Comparison of ENCODE assay signal across 25 mouse cellular contexts in genomic region chr3:116816674-116817215, GRCm38 (mm10). TPM values are rescaled to one million over a fixed set of nuclear protein-coding genes. Genes with fewer than 3 reads are reported as not detected.
DNase-seq lines count a peak whose midpoint lies in the region; ATAC-seq and TF ChIP-seq lines count a peak whose summit lies in the region.
"Had no signal": no experiment of that assay in that cellular context is flagged by ENCODE, and none has a peak within 500 bp of the region (broad histone marks: within the 10 kb centered on the region; RNA-seq: fewer than 3 reads in every experiment).

No protein-coding gene starts in this region.

- no peaks in the 10 kb centered on the region for H3K27me3 ChIP-seq in heart, postnatal 0 days (ENCODE audit: control insufficient read depth, insufficient read depth, low read length)
- H3K27me3 ChIP-seq in lung, embryonic 14.5 days (ENCODE audit: insufficient read depth, low read length): no peaks in the 10 kb centered on the region
- H3K27me3 ChIP-seq: embryonic facial prominence, embryonic 15.5 days; heart, embryonic 15.5 days; hindbrain, embryonic 12.5 days; Patski had no signal

- peaks cover 17% of the 10 kb centered on the region; the same call in 1 of the 2 replicates for H3K4me1 ChIP-seq in heart, postnatal 0 days (ENCODE audit: control insufficient read depth, insufficient read depth)
- H3K4me1 ChIP-seq in lung, embryonic 14.5 days (ENCODE audit: insufficient read depth): peaks cover 4% of the 10 kb centered on the region; the same call in 1 of the 2 replicates
- H3K4me1 ChIP-seq: embryonic facial prominence, embryonic 15.5 days; hindbrain, embryonic 12.5 days had no signal

- H3K4me3 ChIP-seq in gastrocnemius, adult 2 months: peak overlapping the region; percentile 15; the same call in 1 of the 2 replicates
- H3K4me3 ChIP-seq in heart, postnatal 0 days (ENCODE audit: low read depth, low read length): no peak overlapping the region
- H3K4me3 ChIP-seq in lung, embryonic 14.5 days (ENCODE audit: low read depth, low read length): no peak overlapping the region
- H3K4me3 ChIP-seq: embryonic facial prominence, embryonic 15.5 days; erythroblast, embryonic 14.5 days; forebrain, embryonic 10.5 days; heart, adult 2 months; heart, embryonic 15.5 days; hindbrain, embryonic 12.5 days had no signal

- DNase-seq in gastrocnemius, adult 2 months: no peak
- no peak for DNase-seq in gastrocnemius, postnatal 4 days (ENCODE audit: low spot score in 2 of 2)
- DNase-seq in heart, postnatal 0 days (ENCODE audit: low spot score): no peak
- DNase-seq in heart, postnatal 14 days: no peak
- peak; percentile 71 for DNase-seq in lung, embryonic 14.5 days
- DNase-seq in lung, postnatal 25 days (ENCODE audit: low spot score): no peak
- DNase-seq in adipocyte (ENCODE audit: low spot score): peak; percentile 42
- DNase-seq: adrenal gland, adult 8-10 months; adrenal gland, postnatal 36 days; cerebellum, adult 11 months; cerebellum, adult 8-10 months; cerebellum, postnatal 14 days; embryo, embryonic 11 days; heart, adult 2 months; heart, postnatal 4 days had no signal

- intact Hi-C loops in gastrocnemius, adult 2 months (cut with DNase I): no loop called here
- intact Hi-C loops in heart, postnatal 14 days (cut with DNase I): no loop called here

- peak overlapping the region; percentile 95 for H3K27ac ChIP-seq in gastrocnemius, adult 2 months
- H3K27ac ChIP-seq in heart, postnatal 0 days (ENCODE audit: low read depth): 0 out of 2 replicates have a peak overlapping the region, but pooled peaks have one; percentile 5
- no peak overlapping the region for H3K27ac ChIP-seq in lung, embryonic 14.5 days (ENCODE audit: low read depth)
- H3K27ac ChIP-seq: embryonic facial prominence, embryonic 15.5 days; forebrain, embryonic 10.5 days; heart, adult 2 months; heart, embryonic 15.5 days; hindbrain, embryonic 12.5 days had no signal

- ATAC-seq in heart, postnatal 0 days (ENCODE audit: insufficient read depth, low read depth): no peak; the same call in 1 of the 2 replicates
- ATAC-seq in lung, embryonic 14.5 days (ENCODE audit: insufficient read depth): peak; percentile 71
- ATAC-seq: activated CD4-positive, CD25-positive, alpha-beta regulatory T cell, adult 4 months; forebrain, embryonic 14.5 days; hindbrain, embryonic 16.5 days; inflammation-experienced regulatory T-cells, adult 6 months; Patski had no signal

- peak; percentile 38; the same call in 1 of the 2 replicates for TF ChIP-seq CTCF in gastrocnemius, adult 2 months (IDR thresholded peaks at IDR 0.05)
- TF ChIP-seq CTCF in heart, postnatal 0 days (IDR thresholded peaks at IDR 0.05; ENCODE audit: low read depth): no peak
- TF ChIP-seq CTCF in lung, embryonic 14.5 days (IDR thresholded peaks at IDR 0.05; ENCODE audit: low read depth): no peak

- H3K36me3 ChIP-seq in heart, postnatal 0 days (replicated peaks; ENCODE audit: control insufficient read depth, insufficient read depth, low read length): no peaks in the 10 kb centered on the region
- H3K36me3 ChIP-seq in lung, embryonic 14.5 days (ENCODE audit: insufficient read depth): no peaks in the 10 kb centered on the region
- H3K36me3 ChIP-seq: embryonic facial prominence, embryonic 15.5 days; forebrain, embryonic 10.5 days; heart, embryonic 15.5 days; hindbrain, embryonic 12.5 days had no signal

- no peak overlapping the region for H3K4me2 ChIP-seq in heart, postnatal 0 days (ENCODE audit: low read depth, low read length)
- H3K4me2 ChIP-seq in lung, embryonic 14.5 days: no peak overlapping the region
- H3K4me2 ChIP-seq: embryonic facial prominence, embryonic 15.5 days; heart, embryonic 15.5 days; hindbrain, embryonic 12.5 days had no signal

- H3K9ac ChIP-seq in heart, postnatal 0 days (replicated peaks; ENCODE audit: low read depth, low read length): no peak overlapping the region
- no peak overlapping the region for H3K9ac ChIP-seq in lung, embryonic 14.5 days
- H3K9ac ChIP-seq: embryonic facial prominence, embryonic 15.5 days; heart, embryonic 15.5 days; hindbrain, embryonic 12.5 days had no signal

- H3K9me3 ChIP-seq in heart, postnatal 0 days (replicated peaks; ENCODE audit: control insufficient read depth, low read length): no peaks in the 10 kb centered on the region
- no peaks in the 10 kb centered on the region for H3K9me3 ChIP-seq in lung, embryonic 14.5 days (ENCODE audit: low read depth, low read length)
- H3K9me3 ChIP-seq: embryonic facial prominence, embryonic 15.5 days; forebrain, embryonic 10.5 days; heart, embryonic 15.5 days; hindbrain, embryonic 12.5 days had no signal

- no peak for TF ChIP-seq EP300 in heart, postnatal 0 days (IDR thresholded peaks at IDR 0.05; ENCODE audit: low read depth)

- 46% methylated on average over 3 of the region's 3 CpGs for WGBS in heart, postnatal 0 days
- WGBS in lung, embryonic 14.5 days: 53% methylated on average over 3 of the region's 3 CpGs

RNA-seq across cellular contexts. Expression of gene Agl, which starts 8.8 kb away (rescaled TPM):
- 1,000 to 10,000 TPM in 1 of 2 experiments, 100 to 1,000 TPM in 1; 657 to 1,000 TPM for total RNA-seq in gastrocnemius, adult 2 months (2021)
- 100 to 1,000 TPM; 272 to 307 TPM for total RNA-seq in gastrocnemius, postnatal 4 days (2021)
- total RNA-seq in heart, postnatal 0 days (2014; rRNA removed; ENCODE audit: low replicate concordance): 241 and 242 TPM in 2 replicates
- polyA plus RNA-seq in heart, postnatal 0 days (2015; fragmentation: Nextera tagmentation; extraction: Ambion mirVana): 69.0 and 75.0 TPM in 2 replicates
- 100 to 1,000 TPM; 183 to 189 TPM for total RNA-seq in heart, postnatal 14 days (2021)
- 12.1 and 14.9 TPM in 2 replicates for polyA plus RNA-seq in lung, embryonic 14.5 days (2014; fragmentation: Nextera tagmentation; extraction: Ambion mirVana)
- polyA plus RNA-seq: erythroblast, embryonic 14.5 days had no signal

RNA-seq across cellular contexts. Expression of gene Frrs1, which starts 42.5 kb away (rescaled TPM):
- 1 to 10 TPM; 1.9 to 2.7 TPM for total RNA-seq in gastrocnemius, adult 2 months (2021)
- total RNA-seq in gastrocnemius, postnatal 4 days (2021): 1 to 10 TPM; 1.3 to 1.5 TPM
- 3.2 and 4.4 TPM in 2 replicates for total RNA-seq in heart, postnatal 0 days (2014; rRNA removed; ENCODE audit: low replicate concordance)
- 9.8 and 9.9 TPM in 2 replicates for polyA plus RNA-seq in heart, postnatal 0 days (2015; fragmentation: Nextera tagmentation; extraction: Ambion mirVana)
- total RNA-seq in heart, postnatal 14 days (2021): 1 to 10 TPM; 4.8 to 5.2 TPM
- 8.9 and 11.5 TPM in 2 replicates for polyA plus RNA-seq in lung, embryonic 14.5 days (2014; fragmentation: Nextera tagmentation; extraction: Ambion mirVana)

Comparison
In these comparisons a context has a peak if more than half of its experiments do, and no peak if none do; other contexts are left out.
1. DNase-seq: peak in lung, embryonic 14.5 days (single experiment) and adipocyte (single experiment); none in gastrocnemius, adult 2 months (single experiment), gastrocnemius, postnatal 4 days (0 of 2), heart, postnatal 0 days (single experiment), heart, postnatal 14 days (0 of 2) and lung, postnatal 25 days (single experiment).